Mouse (Mus musculus): ENCODE measurements around the gene Plin5. TPM values are rescaled to one million over a fixed set of nuclear protein-coding genes. Genes with fewer than 3 reads are reported as not detected.

Plin5 gene
- 1.4 and 2.1 TPM in 2 replicates for total RNA-seq (2012; rRNA removed)

DNA sequence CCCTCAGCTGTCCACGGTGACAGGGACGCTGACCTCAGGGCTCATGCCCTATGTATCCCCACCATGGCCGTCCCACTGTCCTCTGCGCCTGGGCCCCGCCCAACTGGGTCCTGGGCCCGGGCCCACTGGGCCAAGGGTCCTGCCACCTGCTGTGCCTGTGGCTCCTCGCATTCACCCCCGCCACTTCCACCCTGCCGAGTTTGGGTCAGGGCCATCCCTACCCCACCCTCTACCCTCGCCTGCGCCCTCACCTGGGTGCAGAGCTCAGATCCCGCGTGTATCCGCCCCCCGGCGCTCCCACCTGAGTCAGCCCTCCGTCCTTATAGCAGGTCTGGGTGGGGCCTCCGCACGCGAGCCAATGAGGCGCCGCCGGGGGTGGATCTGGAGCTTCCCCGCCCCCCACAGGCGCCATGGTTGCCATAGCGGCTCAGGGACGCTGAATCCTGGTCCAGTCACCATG lies at the start of gene Plin5:
Gene Plin5 (minus strand): TSS at position 346 of the 460 bp plus-strand sequence.
- H3K27ac ChIP-seq (ENCODE audit: insufficient read depth, low read depth, low read length, poor library complexity, severe bottlenecking) = no peak within 1 kb of the TSS
- in situ Hi-C loops (cut with MboI; ENCODE audit: low sequenced_read_pairs in 2 of 2, unreplicated experiment in 2 of 2) = no loop called here
- no peaks in the 10 kb centered on the region for H3K9me3 ChIP-seq (ENCODE audit: control insufficient read depth, insufficient read depth, low read depth, low read length)
- peak within 1 kb of the TSS; percentile 60 to 62 for H3K4me3 ChIP-seq (ENCODE audit: insufficient read depth in 1 of 2, low read depth in 1 of 2, low read length in 2 of 2, poor library complexity in 1 of 2, severe bottlenecking in 1 of 2)
- DNase-seq (ENCODE audit: low read depth, low spot score) = peak; percentile 74
- peaks cover 0 to 10% of the 10 kb centered on the region in 2 experiments; a peak in 1 of 4 replicates for H3K4me1 ChIP-seq (ENCODE audit: control insufficient read depth in 2 of 2, insufficient read depth in 2 of 2, low read length in 2 of 2, poor library complexity in 1 of 2)
- no peaks in the 10 kb centered on the region for H3K36me3 ChIP-seq (ENCODE audit: control insufficient read depth, insufficient read depth, low read length, poor library complexity, severe bottlenecking)
- 0 out of 2 replicates have a peak, but pooled peaks have one; percentile 40 for TF ChIP-seq MAFK (IDR thresholded peaks at IDR 0.05; ENCODE audit: insufficient read depth, low read depth, low read length)
- no peak for TF ChIP-seq CHD2 (IDR thresholded peaks at IDR 0.05; ENCODE audit: low read depth, low read length)
- peak within 1 kb of the TSS; percentile 12; the same call in 1 of the 2 replicates for H3K9ac ChIP-seq (ENCODE audit: insufficient read depth, low read depth, low read length, poor library complexity, severe bottlenecking)

DNA sequence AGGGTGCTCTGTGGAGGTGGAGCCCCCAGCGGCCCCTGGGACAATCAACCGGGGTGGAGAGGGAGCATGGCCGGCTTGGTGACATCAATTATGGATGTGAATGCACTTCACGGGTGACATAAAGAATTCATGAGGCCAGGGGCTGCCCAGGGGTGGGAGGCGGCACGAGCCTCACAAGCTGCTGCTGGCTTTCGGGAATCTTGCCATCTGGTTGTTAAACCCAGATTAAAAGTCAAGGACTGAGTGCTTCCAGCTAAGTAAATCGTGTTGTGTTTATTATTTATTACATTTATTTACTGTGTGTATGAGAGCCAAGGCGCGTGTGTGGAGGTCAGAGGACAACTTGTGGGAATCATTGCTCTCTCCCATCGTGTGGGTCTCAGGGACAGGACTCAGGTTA lies 48.3 kb upstream of the Plin5 start:
- Histone ChIP-seq H3K36me3 (ENCODE audit: control insufficient read depth, insufficient read depth, low read length, poor library complexity, severe bottlenecking) (no peaks in the 10 kb centered on the region), H3K4me1 (ENCODE audit: control insufficient read depth in 2 of 2, insufficient read depth in 2 of 2, low read length in 2 of 2, poor library complexity in 1 of 2) (peaks cover 0 to 9% of the 10 kb centered on the region in 2 experiments; a peak in 1 of 4 replicates), H3K4me3 (ENCODE audit: insufficient read depth in 1 of 2, low read depth in 1 of 2, low read length in 2 of 2, poor library complexity in 1 of 2, severe bottlenecking in 1 of 2) (no peak overlapping the region), H3K9me3 (ENCODE audit: control insufficient read depth, insufficient read depth, low read depth, low read length) (no peaks in the 10 kb centered on the region), H3K27ac (ENCODE audit: insufficient read depth, low read depth, low read length, poor library complexity, severe bottlenecking) (no peak overlapping the region), H3K9ac (ENCODE audit: insufficient read depth, low read depth, low read length, poor library complexity, severe bottlenecking) (no peak overlapping the region)
- in situ Hi-C loops (cut with MboI; ENCODE audit: low sequenced_read_pairs in 2 of 2, unreplicated experiment in 2 of 2) = no loop called here
- TF ChIP-seq ZC3H11A (IDR thresholded peaks at IDR 0.05; ENCODE audit: borderline replicate concordance, low read depth, low read length) (no peak), HCFC1 (IDR thresholded peaks at IDR 0.05; ENCODE audit: borderline replicate concordance, insufficient read depth, low read length) (no peak), ZNF384 (IDR thresholded peaks at IDR 0.05; ENCODE audit: low read depth, low read length) (no peak), MAFK (IDR thresholded peaks at IDR 0.05; ENCODE audit: insufficient read depth, low read depth, low read length) (no peak), CHD2 (IDR thresholded peaks at IDR 0.05; ENCODE audit: low read depth, low read length) (no peak)
- no peak for DNase-seq (ENCODE audit: low read depth, low spot score)

DNA sequence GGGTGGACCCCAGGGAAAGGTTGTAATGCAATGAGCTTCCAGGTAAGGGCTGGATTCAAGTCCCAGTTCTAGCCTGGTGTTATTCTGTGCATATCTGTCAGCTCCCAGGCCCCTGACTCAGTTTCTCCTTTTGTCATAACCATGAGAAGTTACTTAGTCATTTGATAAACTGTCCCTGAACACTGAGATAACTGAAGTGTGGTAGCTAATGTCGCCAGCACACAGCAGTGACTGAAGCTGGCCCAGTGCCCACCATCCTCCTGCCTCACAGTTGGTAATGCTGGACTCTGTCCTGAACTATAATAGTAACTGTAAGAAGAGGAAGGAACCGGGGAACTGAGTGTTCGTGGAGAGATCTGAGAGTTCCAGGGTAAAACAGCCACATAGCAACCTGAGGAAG lies 47.1 kb upstream of the Plin5 start:
- no peak for TF ChIP-seq ZNF384 (IDR thresholded peaks at IDR 0.05; ENCODE audit: low read depth, low read length)
- no peak for TF ChIP-seq HCFC1 (IDR thresholded peaks at IDR 0.05; ENCODE audit: borderline replicate concordance, insufficient read depth, low read length)
- TF ChIP-seq CHD2 (IDR thresholded peaks at IDR 0.05; ENCODE audit: low read depth, low read length) = no peak
- TF ChIP-seq MAFK (IDR thresholded peaks at IDR 0.05; ENCODE audit: insufficient read depth, low read depth, low read length) = no peak
- TF ChIP-seq ZC3H11A (IDR thresholded peaks at IDR 0.05; ENCODE audit: borderline replicate concordance, low read depth, low read length) = no peak
- H3K9ac ChIP-seq (ENCODE audit: insufficient read depth, low read depth, low read length, poor library complexity, severe bottlenecking) = no peak overlapping the region
- in situ Hi-C loops (cut with MboI; ENCODE audit: low sequenced_read_pairs in 2 of 2, unreplicated experiment in 2 of 2) = no loop called here
- H3K4me1 ChIP-seq (ENCODE audit: control insufficient read depth in 2 of 2, insufficient read depth in 2 of 2, low read length in 2 of 2, poor library complexity in 1 of 2) = peaks cover 0 to 3% of the 10 kb centered on the region in 2 experiments; a peak in 1 of 4 replicates
- H3K9me3 ChIP-seq (ENCODE audit: control insufficient read depth, insufficient read depth, low read depth, low read length) = no peaks in the 10 kb centered on the region
- H3K4me3 ChIP-seq (ENCODE audit: insufficient read depth in 1 of 2, low read depth in 1 of 2, low read length in 2 of 2, poor library complexity in 1 of 2, severe bottlenecking in 1 of 2) = no peak overlapping the region
- DNase-seq (ENCODE audit: low read depth, low spot score) = no peak
- H3K36me3 ChIP-seq (ENCODE audit: control insufficient read depth, insufficient read depth, low read length, poor library complexity, severe bottlenecking) = no peaks in the 10 kb centered on the region
- no peak overlapping the region for H3K27ac ChIP-seq (ENCODE audit: insufficient read depth, low read depth, low read length, poor library complexity, severe bottlenecking)

DNA sequence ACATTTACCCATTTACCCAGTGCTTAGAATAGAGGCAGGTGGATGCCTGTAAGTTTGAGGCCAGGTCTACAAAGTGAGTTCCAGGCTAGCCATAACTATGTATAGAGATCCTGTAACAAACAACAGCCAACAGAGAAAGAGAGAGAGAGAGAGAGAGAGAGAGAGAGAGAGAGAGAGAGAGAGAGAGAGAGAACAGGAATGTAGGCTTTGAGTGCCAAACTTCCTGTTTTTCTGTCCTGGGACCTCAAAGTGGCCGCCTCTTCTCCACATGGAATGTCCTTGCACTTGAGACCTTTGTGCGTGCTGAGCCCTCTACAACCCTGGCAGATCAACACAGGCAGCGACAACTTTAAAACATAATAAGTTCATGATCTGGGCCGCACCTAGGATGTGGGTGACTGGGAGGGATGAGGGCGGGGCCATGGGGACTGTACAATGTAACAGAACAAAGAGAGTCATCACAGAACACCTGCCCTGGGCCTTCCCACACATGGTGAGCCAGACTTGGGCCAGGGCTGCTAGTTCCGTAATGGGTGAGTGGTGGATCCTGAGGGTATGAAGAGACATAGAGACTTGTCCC lies 46.2 kb upstream of the Plin5 start:
- H3K36me3 ChIP-seq (ENCODE audit: control insufficient read depth, insufficient read depth, low read length, poor library complexity, severe bottlenecking) = no peaks in the 10 kb centered on the region
- in situ Hi-C loops (cut with MboI; ENCODE audit: low sequenced_read_pairs in 2 of 2, unreplicated experiment in 2 of 2) = no loop called here
- DNase-seq (ENCODE audit: low read depth, low spot score) = no peak
- no peak overlapping the region for H3K4me3 ChIP-seq (ENCODE audit: insufficient read depth in 1 of 2, low read depth in 1 of 2, low read length in 2 of 2, poor library complexity in 1 of 2, severe bottlenecking in 1 of 2)
- H3K9ac ChIP-seq (ENCODE audit: insufficient read depth, low read depth, low read length, poor library complexity, severe bottlenecking) = no peak overlapping the region
- no peaks in the 10 kb centered on the region; a peak in 1 of 4 replicates for H3K4me1 ChIP-seq (ENCODE audit: control insufficient read depth in 2 of 2, insufficient read depth in 2 of 2, low read length in 2 of 2, poor library complexity in 1 of 2)
- no peaks in the 10 kb centered on the region for H3K9me3 ChIP-seq (ENCODE audit: control insufficient read depth, insufficient read depth, low read depth, low read length)
- no peak for TF ChIP-seq HCFC1 (IDR thresholded peaks at IDR 0.05; ENCODE audit: borderline replicate concordance, insufficient read depth, low read length)
- TF ChIP-seq MAFK (IDR thresholded peaks at IDR 0.05; ENCODE audit: insufficient read depth, low read depth, low read length) = no peak
- TF ChIP-seq ZC3H11A (IDR thresholded peaks at IDR 0.05; ENCODE audit: borderline replicate concordance, low read depth, low read length) = no peak
- no peak for TF ChIP-seq ZNF384 (IDR thresholded peaks at IDR 0.05; ENCODE audit: low read depth, low read length)
- no peak for TF ChIP-seq CHD2 (IDR thresholded peaks at IDR 0.05; ENCODE audit: low read depth, low read length)
- H3K27ac ChIP-seq (ENCODE audit: insufficient read depth, low read depth, low read length, poor library complexity, severe bottlenecking) = no peak overlapping the region

All from ES-E14 (cell line).